Mouse (Mus musculus) neural tube, embryonic 13.5 days (tissue): Measurements from ENCODE around the gene Cyb5d2. TPM values are rescaled to one million over a fixed set of nuclear protein-coding genes. Genes with fewer than 3 reads are reported as not detected.
"Not testable (repeated sequence)": the region's sequence is repeated elsewhere in the genome, so short reads cannot be mapped to it uniquely, and the experiment has no call there.

Experiments
- ATAC-seq: fragments of 200-750 bp; cut with Nextera tagmentation; 2 replicates; pipeline ENCODE4 v1.8.0; 2017; ENCODE audit warnings: low read depth, mild to moderate bottlenecking, moderate TSS enrichment, moderate library complexity
- H3K27ac ChIP-seq: fragments of 300-500 bp; sonication (generic); replicated peaks from 2 replicates; pipeline ENCODE4 v1.5.1; 2015; ENCODE audit warnings: moderate library complexity, mild to moderate bottlenecking, inconsistent platforms
- H3K27me3 ChIP-seq: fragments of 300-500 bp; sonication (generic); 2 replicates; pipeline ENCODE4 v1.6.1; 2015; ENCODE audit warnings: mild to moderate bottlenecking, inconsistent platforms
- H3K36me3 ChIP-seq: fragments of 300-500 bp; sonication (generic); 2 replicates; pipeline ENCODE4 v1.6.1; 2015; ENCODE audit warnings: mild to moderate bottlenecking, inconsistent platforms
- H3K4me1 ChIP-seq: fragments of 300-500 bp; sonication (generic); replicated peaks from 2 replicates; pipeline ENCODE4 v1.6.1; 2015; ENCODE audit warnings: inconsistent platforms
- H3K4me2 ChIP-seq: fragments of 300-500 bp; sonication (generic); 2 replicates; pipeline ENCODE4 v1.6.1; 2015; ENCODE audit warnings: inconsistent platforms, mild to moderate bottlenecking, moderate library complexity
- H3K4me3 ChIP-seq: fragments of 300-500 bp; sonication (generic); 2 replicates; pipeline ENCODE4 v1.5.1; 2015; ENCODE audit warnings: mild to moderate bottlenecking, inconsistent platforms
- H3K9ac ChIP-seq: fragments of 300-500 bp; sonication (generic); 2 replicates; pipeline ENCODE4 v1.6.1; 2015; ENCODE audit warnings: moderate library complexity, mild to moderate bottlenecking, inconsistent platforms
- H3K9me3 ChIP-seq: fragments of 300-500 bp; sonication (generic); 2 replicates; pipeline ENCODE4 v1.6.1; 2016; ENCODE audit warnings: inconsistent platforms
- WGBS: fragments of 180-500 bp; shearing (Covaris S2); methylation state at CpG from one replicate; pipeline ENCODE4 v1.1.7; 2015; 5-methylcytosine and 5-hydroxymethylcytosine counted together
- polyA plus RNA-seq: library from polyadenylated mRNA; unstranded; fragments of >200 nt; fragmentation: Nextera tagmentation; extraction: Ambion mirVana; gene quantifications from 2 replicates; pipeline ENCODE4 v1.2.1, GENCODE M21; 2015

Cyb5d2 gene
- polyA plus RNA-seq, 1 experiment from 2014 or later = 6.5 TPM

GRCm38 (mm10) chr11:72770816-72771215, 25.1 kb downstream of the Cyb5d2 start:
- Histone ChIP-seq H3K4me2 (no peak overlapping the region), H3K27ac (no peak overlapping the region), H3K4me3 (no peak overlapping the region), H3K9me3 (no peaks in the 10 kb centered on the region), H3K9ac (no peak overlapping the region), H3K27me3 (no peaks in the 10 kb centered on the region), H3K36me3 (peaks cover 27% of the 10 kb centered on the region), H3K4me1 (no peaks in the 10 kb centered on the region)
- no peak for ATAC-seq
- WGBS = 81% methylated on average over 5 of the region's 5 CpGs

DNA sequence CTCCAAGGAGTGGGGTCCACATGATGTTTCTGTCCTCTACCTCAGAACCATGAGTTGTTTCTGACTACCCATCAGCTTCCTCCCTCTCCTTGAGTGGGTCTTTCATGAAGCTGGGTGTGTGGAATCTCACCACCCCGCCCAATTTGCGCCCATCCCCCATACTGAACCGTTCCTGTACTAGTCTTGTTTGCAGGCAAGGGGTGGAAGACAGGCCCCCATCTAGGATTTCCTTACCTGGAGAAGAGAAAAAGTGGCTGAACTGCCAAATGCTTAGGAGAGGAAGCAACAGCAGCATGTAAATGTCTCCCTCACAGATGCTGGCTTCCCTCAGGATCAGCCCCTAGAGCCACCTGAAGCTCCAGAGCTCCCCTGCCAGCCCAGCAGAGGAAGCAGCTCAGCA, 25.6 kb downstream of the Cyb5d2 start:
- 91% methylated on average over 3 of the region's 3 CpGs for WGBS
- ATAC-seq = no peak
- Histone ChIP-seq H3K4me2 (no peak overlapping the region), H3K9me3 (no peaks in the 10 kb centered on the region), H3K27me3 (no peaks in the 10 kb centered on the region), H3K4me1 (no peaks in the 10 kb centered on the region), H3K4me3 (no peak overlapping the region), H3K9ac (no peak overlapping the region), H3K36me3 (peaks cover 27% of the 10 kb centered on the region), H3K27ac (no peak overlapping the region)

- Histone ChIP-seq H3K27ac (no peak overlapping the region), H3K4me3 (no peak overlapping the region), H3K27me3 (no peaks in the 10 kb centered on the region), H3K4me2 (no peak overlapping the region), H3K36me3 (peaks cover 35% of the 10 kb centered on the region), H3K9ac (no peak overlapping the region), H3K9me3 (no peaks in the 10 kb centered on the region), H3K4me1 (no peaks in the 10 kb centered on the region)
- no peak for ATAC-seq
- 95% methylated on average over 3 of the region's 3 CpGs for WGBS
Observed at GRCm38 (mm10) chr11:72769061-72769460, 26.9 kb downstream of the Cyb5d2 start.

DNA sequence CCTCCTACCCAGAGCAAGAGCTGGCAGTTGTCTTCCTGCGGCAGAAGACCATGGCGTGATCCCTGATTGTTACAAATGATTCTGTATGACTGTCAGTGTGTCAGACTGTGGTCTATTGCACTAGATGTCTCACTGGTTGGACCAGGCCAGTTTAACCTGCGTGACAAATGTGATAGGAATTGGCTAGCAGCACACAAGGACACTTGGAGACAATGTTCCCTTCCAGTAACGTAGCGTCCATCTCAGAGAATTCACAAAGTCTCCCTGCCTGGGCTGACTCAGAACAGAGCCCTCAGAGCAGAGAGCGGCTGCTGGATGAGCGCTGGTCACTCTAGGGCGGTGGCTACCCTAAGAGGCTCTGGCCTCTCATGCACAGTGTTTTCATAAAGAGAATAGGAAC, 28.2 kb downstream of the Cyb5d2 start:
- 92% methylated on average over 8 of the region's 8 CpGs for WGBS
- H3K4me2 ChIP-seq = no peak overlapping the region
- no peaks in the 10 kb centered on the region for H3K27me3 ChIP-seq
- H3K4me3 ChIP-seq = no peak overlapping the region
- ATAC-seq = no peak
- no peak overlapping the region for H3K27ac ChIP-seq
- no peaks in the 10 kb centered on the region for H3K9me3 ChIP-seq
- H3K36me3 ChIP-seq = peaks cover 47% of the 10 kb centered on the region
- no peak overlapping the region for H3K9ac ChIP-seq
- H3K4me1 ChIP-seq = no peaks in the 10 kb centered on the region

GRCm38 (mm10) chr11:72764270-72764669, 31.7 kb downstream of the Cyb5d2 start:
- peaks cover 76% of the 10 kb centered on the region for H3K36me3 ChIP-seq
- no peaks in the 10 kb centered on the region for H3K4me1 ChIP-seq
- H3K4me2 ChIP-seq = no peak overlapping the region
- 93% methylated on average over 4 of the region's 4 CpGs for WGBS
- no peak overlapping the region for H3K9ac ChIP-seq
- no peaks in the 10 kb centered on the region for H3K9me3 ChIP-seq
- H3K4me3 ChIP-seq = no peak overlapping the region
- no peak overlapping the region for H3K27ac ChIP-seq
- no peak for ATAC-seq
- H3K27me3 ChIP-seq = no peaks in the 10 kb centered on the region

- 82% methylated on average over 1 of the region's 1 CpGs for WGBS
- peaks cover 88% of the 10 kb centered on the region for H3K36me3 ChIP-seq
- no peak for ATAC-seq
- no peaks in the 10 kb centered on the region for H3K27me3 ChIP-seq
- no peak overlapping the region for H3K9ac ChIP-seq
- no peak overlapping the region for H3K27ac ChIP-seq
- no peaks in the 10 kb centered on the region for H3K4me1 ChIP-seq
- no peaks in the 10 kb centered on the region for H3K9me3 ChIP-seq
- H3K4me3 ChIP-seq = no peak overlapping the region
- H3K4me2 ChIP-seq = no peak overlapping the region
Observed at GRCm38 (mm10) chr11:72760781-72761180, 35.2 kb downstream of the Cyb5d2 start.

- Histone ChIP-seq H3K27me3 (no peaks in the 10 kb centered on the region), H3K9me3 (no peaks in the 10 kb centered on the region), H3K4me1 (no peaks in the 10 kb centered on the region), H3K36me3 (peaks cover 97% of the 10 kb centered on the region), H3K9ac (no peak overlapping the region), H3K27ac (no peak overlapping the region), H3K4me3 (no peak overlapping the region), H3K4me2 (no peak overlapping the region)
- no peak for ATAC-seq
- 94% methylated on average over 6 of the region's 6 CpGs for WGBS
Observed at GRCm38 (mm10) chr11:72759581-72759980, 36.4 kb downstream of the Cyb5d2 start.

DNA sequence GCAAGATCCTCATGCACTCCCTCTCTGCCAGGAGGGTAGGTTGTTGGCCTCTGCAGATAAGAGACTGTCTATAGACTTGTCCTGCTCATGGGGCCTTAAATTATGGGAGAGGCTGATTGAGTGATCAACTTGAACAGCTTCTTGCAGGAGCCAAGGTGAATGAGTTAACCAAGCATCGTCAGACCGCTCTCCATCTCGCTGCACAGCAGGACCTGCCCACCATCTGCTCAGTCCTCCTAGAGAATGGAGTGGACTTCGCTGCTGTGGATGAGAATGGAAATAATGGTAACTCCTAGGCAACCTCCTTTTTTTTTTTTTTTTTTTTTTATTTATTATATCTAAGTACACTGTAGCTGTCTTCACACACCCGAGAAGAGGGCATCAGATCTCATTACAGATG, 37.6 kb downstream of the Cyb5d2 start:
- peaks cover 98% of the 10 kb centered on the region for H3K36me3 ChIP-seq
- WGBS = 91% methylated on average over 5 of the region's 5 CpGs
- no peaks in the 10 kb centered on the region for H3K27me3 ChIP-seq
- no peaks in the 10 kb centered on the region for H3K4me1 ChIP-seq
- no peak overlapping the region for H3K4me2 ChIP-seq
- H3K4me3 ChIP-seq = no peak overlapping the region
- no peak overlapping the region for H3K27ac ChIP-seq
- H3K9me3 ChIP-seq = no peaks in the 10 kb centered on the region
- H3K9ac ChIP-seq = no peak overlapping the region
- no peak for ATAC-seq

DNA sequence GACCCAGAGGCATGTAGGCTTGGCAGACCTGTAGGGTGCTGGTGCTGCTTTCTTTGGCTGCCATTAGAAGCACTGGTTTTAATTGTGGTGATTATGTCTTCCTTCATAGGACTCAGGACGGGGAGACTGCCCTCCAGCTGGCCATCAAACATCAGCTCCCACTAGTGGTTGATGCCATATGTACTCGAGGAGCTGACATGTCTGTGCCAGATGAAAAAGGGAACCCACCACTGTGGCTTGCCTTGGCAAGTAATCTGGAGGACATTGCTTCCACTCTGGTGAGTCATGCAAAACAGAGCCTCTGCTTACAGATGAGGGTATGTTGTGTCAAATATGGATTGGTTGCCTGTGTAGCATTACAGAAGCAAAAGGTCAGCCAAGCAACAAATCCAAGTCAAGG, 44.0 kb downstream of the Cyb5d2 start:
- Histone ChIP-seq H3K36me3 (peaks cover 99% of the 10 kb centered on the region), H3K4me3 (no peak overlapping the region), H3K4me2 (no peak overlapping the region), H3K4me1 (no peaks in the 10 kb centered on the region), H3K9me3 (no peaks in the 10 kb centered on the region), H3K9ac (no peak overlapping the region), H3K27ac (no peak overlapping the region), H3K27me3 (no peaks in the 10 kb centered on the region)
- ATAC-seq = no peak
- WGBS = 64% methylated on average over 2 of the region's 2 CpGs

- H3K4me1 ChIP-seq = no peaks in the 10 kb centered on the region
- H3K4me2 ChIP-seq = no peak overlapping the region
- no peak overlapping the region for H3K27ac ChIP-seq
- H3K27me3 ChIP-seq = no peaks in the 10 kb centered on the region
- no peak for ATAC-seq
- no peak overlapping the region for H3K9ac ChIP-seq
- no peak overlapping the region for H3K4me3 ChIP-seq
- peaks cover 59% of the 10 kb centered on the region for H3K36me3 ChIP-seq
- no peaks in the 10 kb centered on the region for H3K9me3 ChIP-seq
- WGBS = 92% methylated on average over 1 of the region's 1 CpGs
Observed at GRCm38 (mm10) chr11:72739048-72739447, 56.9 kb downstream of the Cyb5d2 start.

- H3K27ac ChIP-seq, H3K9me3 ChIP-seq, H3K4me2 ChIP-seq, H3K4me1 ChIP-seq, H3K4me3 ChIP-seq, H3K9ac ChIP-seq, ATAC-seq, H3K27me3 ChIP-seq: not testable (repeated sequence)
- peaks cover 60% of the 10 kb centered on the region for H3K36me3 ChIP-seq
- 94% methylated on average over 5 of the region's 5 CpGs for WGBS
Observed at GRCm38 (mm10) chr11:72737517-72737916, 58.4 kb downstream of the Cyb5d2 start.

GRCm38 (mm10) chr11:72736320-72736719, 59.6 kb downstream of the Cyb5d2 start:
- Histone ChIP-seq H3K9ac (no peak overlapping the region), H3K36me3 (peaks cover 66% of the 10 kb centered on the region), H3K27ac (no peak overlapping the region), H3K9me3 (no peaks in the 10 kb centered on the region), H3K27me3 (no peaks in the 10 kb centered on the region), H3K4me2 (no peak overlapping the region), H3K4me3 (no peak overlapping the region), H3K4me1 (no peaks in the 10 kb centered on the region)
- 78% methylated on average over 1 of the region's 1 CpGs for WGBS
- no peak for ATAC-seq

DNA sequence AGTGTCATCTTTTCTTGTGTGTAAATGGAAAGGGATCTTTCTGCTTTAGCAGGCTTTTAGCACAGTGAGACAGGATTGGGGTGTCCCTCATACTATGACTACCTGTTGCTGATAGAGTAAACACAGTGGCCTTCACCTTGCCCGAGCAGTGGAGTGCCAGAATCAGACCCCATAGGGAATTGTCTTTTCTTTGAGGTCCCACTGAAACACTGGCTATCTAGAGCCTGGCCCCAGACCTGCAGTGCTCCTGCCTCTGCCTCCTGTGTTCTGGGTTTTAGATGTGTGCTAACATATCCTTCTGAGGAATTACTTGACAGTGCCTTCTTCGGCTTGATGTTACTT, 60.5 kb downstream of the Cyb5d2 start:
- no peak for ATAC-seq

More for the DNA sequence above, 60.5 kb downstream of the Cyb5d2 start:
- H3K4me2 ChIP-seq = no peak overlapping the region
- no peak overlapping the region for H3K4me3 ChIP-seq
- H3K36me3 ChIP-seq = peaks cover 68% of the 10 kb centered on the region
- H3K27me3 ChIP-seq = no peaks in the 10 kb centered on the region
- WGBS = 79% methylated on average over 2 of the region's 2 CpGs
- no peak overlapping the region for H3K27ac ChIP-seq
- H3K9me3 ChIP-seq = no peaks in the 10 kb centered on the region
- H3K9ac ChIP-seq = no peak overlapping the region
- H3K4me1 ChIP-seq = no peaks in the 10 kb centered on the region
